Mouse (Mus musculus) MEL-GATA-1-ER (cell line): ENCODE measurements around the gene Slc15a5.
"Not testable (repeated sequence)": the region's sequence is repeated elsewhere in the genome, so short reads cannot be mapped to it uniquely, and the experiment has no call there.

Source experiments
- DNase-seq: peaks from one replicate; pipeline ENCODE4 v3.0.0-alpha.2; 2012; ENCODE audit warnings: low read depth; ENCODE audit errors: extremely low read depth

Slc15a5 gene

GRCm38 (mm10) chr6:138079816-138080215, at the start of gene Slc15a5:
Slc15a5 (minus strand) TSS chr6:138079916.
- no peak for DNase-seq

GRCm38 (mm10) chr6:138128392-138129335, 48.9 kb upstream of the Slc15a5 start:
- no peak for DNase-seq

- no peak for DNase-seq
These were observed 37.8 kb upstream of the Slc15a5 start for GRCm38 (mm10) chr6:138117496-138117895.

GRCm38 (mm10) chr6:138104559-138104958, 24.8 kb upstream of the Slc15a5 start:
- no peak for DNase-seq

- no peak for DNase-seq
These were observed 23.2 kb upstream of the Slc15a5 start for GRCm38 (mm10) chr6:138102940-138103339.

- DNase-seq: no peak
These were observed 22.1 kb upstream of the Slc15a5 start for GRCm38 (mm10) chr6:138101843-138102242.

- no peak for DNase-seq
These were observed 19.9 kb upstream of the Slc15a5 start for GRCm38 (mm10) chr6:138099646-138100045.

GRCm38 (mm10) chr6:138095060-138095459, 15.3 kb upstream of the Slc15a5 start:
- no peak for DNase-seq

GRCm38 (mm10) chr6:138092432-138092831, 12.7 kb upstream of the Slc15a5 start:
- DNase-seq: no peak

GRCm38 (mm10) chr6:138089084-138089483, 9.4 kb upstream of the Slc15a5 start:
- DNase-seq: no peak

GRCm38 (mm10) chr6:138086421-138086820, 6.7 kb upstream of the Slc15a5 start:
- DNase-seq: not testable (repeated sequence)

GRCm38 (mm10) chr6:138080778-138081549, 1.2 kb upstream of the Slc15a5 start:
- DNase-seq: no peak

GRCm38 (mm10) chr6:138077681-138078439, 1.9 kb downstream of the Slc15a5 start:
- no peak for DNase-seq

- DNase-seq: no peak
These were observed 4.0 kb downstream of the Slc15a5 start for GRCm38 (mm10) chr6:138075723-138076122.

GRCm38 (mm10) chr6:138073540-138073939, 6.2 kb downstream of the Slc15a5 start:
- DNase-seq: no peak

- no peak for DNase-seq
These were observed 6.8 kb downstream of the Slc15a5 start for GRCm38 (mm10) chr6:138072963-138073339.

GRCm38 (mm10) chr6:138072110-138072962, 7.4 kb downstream of the Slc15a5 start:
- DNase-seq: no peak

GRCm38 (mm10) chr6:138071505-138072107, 8.1 kb downstream of the Slc15a5 start:
- DNase-seq: no peak

GRCm38 (mm10) chr6:138070720-138071504, 8.8 kb downstream of the Slc15a5 start:
- no peak for DNase-seq
